Mouse (Mus musculus): ENCODE results near the gene Mapk3. TPM values are rescaled to one million over a fixed set of nuclear protein-coding genes. Genes with fewer than 3 reads are reported as not detected.

Mapk3 gene
- polyA plus RNA-seq, 1 experiment, result 214 TPM

- DNase-seq (ENCODE audit: low spot score), result no peak
These were observed 23.3 kb downstream of the Mapk3 start for GRCm38 (mm10) chr7:126782693-126783092.

GRCm38 (mm10) chr7:126784469-126784868 is 25.1 kb downstream of the Mapk3 start:
- DNase-seq (ENCODE audit: low spot score), result no peak

DNA sequence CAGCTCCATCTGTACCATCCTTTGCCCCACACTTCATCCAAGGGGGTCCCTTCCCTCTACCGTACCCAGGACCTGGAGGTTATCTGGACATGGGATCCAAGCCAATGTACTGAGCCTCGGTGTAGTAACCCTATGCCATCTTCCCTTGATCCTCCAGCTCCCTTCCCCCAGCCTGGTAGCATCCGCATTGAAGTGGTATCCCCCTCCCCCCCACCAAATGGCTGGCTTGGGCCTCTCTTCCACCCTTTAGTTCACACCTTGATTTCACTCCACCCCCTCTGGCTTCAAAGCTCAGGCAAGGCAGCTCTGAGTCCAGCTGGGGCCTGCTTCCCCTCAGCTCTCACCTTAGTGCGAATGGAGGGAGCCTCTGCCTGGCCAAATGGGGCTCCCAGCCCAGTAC is 25.7 kb downstream of the Mapk3 start:
- DNase-seq (ENCODE audit: low spot score), result no peak

DNA sequence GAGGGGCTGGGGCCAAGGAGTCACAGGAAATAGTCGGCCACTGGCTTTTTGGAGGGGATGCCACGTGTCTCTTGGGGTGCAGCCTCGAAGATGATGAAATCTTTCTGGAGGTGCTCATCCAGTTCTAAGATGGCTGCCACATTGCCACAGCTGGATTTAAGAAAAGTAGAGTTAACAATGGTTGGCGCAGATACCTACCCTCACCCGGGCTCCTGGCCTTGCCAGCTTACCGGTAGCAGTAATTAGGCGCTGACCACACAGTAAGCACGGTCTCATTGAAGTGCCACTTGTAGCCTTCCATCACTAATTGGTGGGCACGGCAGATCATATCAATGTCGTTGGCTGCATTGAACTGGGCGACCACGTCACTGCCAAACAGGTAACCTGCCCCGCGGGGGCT is 26.7 kb downstream of the Mapk3 start:
- DNase-seq (ENCODE audit: low spot score), result no peak

DNA sequence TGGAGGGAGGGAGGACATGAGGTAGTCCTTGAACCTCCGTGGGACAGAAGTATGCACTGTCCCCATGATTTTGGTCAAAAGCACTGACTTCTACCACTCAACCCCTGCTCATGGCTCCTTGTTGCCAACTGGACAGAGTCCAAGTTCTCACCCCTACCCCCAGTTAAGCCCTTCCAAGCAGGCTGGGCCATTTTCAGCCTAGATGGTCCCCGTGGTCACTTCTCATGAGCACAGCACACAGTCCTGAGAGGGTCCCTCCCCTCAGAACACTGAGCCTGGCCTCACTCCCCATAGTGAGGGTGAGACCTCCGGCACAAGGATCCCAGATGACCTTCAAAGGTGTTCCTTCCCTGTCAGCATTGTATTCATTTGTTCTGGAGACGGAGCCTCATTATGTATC is 29.7 kb downstream of the Mapk3 start:
- no peak for DNase-seq (ENCODE audit: low spot score)

DNA sequence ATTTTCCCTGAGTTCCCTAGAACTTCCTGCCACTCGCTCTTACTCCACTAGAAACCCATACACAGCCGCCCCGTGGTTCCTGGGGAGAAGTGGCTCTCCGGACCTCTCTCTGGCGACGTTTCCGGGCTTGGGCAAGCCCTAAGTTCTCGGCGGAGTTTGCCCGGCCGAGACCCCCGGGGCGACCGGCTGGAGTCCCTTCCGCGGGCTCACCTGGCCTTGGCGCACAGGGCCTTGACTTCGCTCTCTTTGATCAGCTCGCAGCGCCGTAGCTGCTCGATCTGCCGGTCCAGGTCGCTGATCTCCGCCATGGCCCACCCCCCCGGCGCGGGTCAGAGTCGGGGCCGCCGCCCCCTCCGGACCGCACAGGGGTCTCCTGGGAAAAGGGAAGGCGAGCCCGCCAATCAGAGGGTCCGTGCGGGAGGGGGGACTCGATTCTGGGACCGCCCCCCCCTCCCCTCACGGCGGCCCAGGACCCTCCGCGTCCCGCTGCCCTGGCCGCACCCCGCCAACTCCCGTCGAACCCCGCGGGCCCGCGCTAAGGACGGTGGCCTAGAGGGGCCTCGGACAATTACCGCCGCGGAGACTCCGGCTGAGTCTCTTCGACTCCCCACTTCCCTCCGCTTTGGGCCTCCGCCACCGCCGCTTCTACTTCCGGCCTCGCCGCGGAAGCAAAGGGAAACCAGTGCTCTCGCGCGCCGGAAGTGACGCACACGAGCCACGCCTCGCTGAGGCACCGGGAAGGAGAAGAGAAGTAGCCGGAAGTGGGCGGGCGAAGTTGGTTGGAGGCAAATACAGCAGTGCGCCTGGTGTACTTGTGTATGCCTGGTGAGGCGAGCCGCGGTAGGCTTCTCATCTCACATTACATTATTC is 32.7 kb downstream of the Mapk3 start, which contains the start of gene Ppp4c:
Gene Ppp4c, minus strand, starts transcription at position 646 of the 870 bp plus-strand sequence.
- peak; percentile 84 for DNase-seq (ENCODE audit: low spot score)

DNA sequence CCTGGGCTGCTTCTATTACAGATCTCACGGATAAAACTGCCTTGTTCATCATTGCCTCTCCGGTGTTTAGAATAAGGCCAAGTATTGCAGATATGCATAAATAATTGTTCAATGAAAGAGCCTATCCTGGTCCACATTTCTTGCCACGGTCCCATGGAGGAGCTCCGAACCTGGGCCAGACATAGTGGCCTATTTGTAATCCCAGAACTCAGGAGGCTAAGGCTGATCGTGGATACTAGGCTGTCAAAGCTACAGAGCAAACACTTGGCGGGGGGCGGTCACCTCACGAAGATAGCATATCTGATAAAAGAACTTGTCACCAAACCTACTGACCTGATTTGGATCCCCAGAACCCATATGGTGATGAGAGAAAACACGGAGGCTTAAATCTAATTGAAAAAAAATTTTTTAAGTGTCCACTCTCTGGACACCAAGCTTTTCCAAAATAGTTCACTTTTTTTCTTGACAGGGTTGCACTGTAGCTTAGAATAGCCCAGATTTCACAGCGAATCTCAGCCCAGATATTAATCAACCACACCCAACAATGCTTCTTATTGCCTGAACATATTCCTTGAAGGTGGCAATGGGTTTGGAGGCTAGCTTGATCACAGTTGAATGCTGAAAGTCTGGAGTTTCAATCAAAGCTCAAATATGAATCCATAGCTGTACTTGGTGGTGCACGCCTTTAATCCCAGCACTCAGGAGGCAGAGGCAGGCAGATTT is 33.5 kb downstream of the Mapk3 start:
- no peak for DNase-seq (ENCODE audit: low spot score)

- DNase-seq (ENCODE audit: low spot score), result no peak
These were observed 34.3 kb downstream of the Mapk3 start for GRCm38 (mm10) chr7:126793456-126794270.

DNA sequence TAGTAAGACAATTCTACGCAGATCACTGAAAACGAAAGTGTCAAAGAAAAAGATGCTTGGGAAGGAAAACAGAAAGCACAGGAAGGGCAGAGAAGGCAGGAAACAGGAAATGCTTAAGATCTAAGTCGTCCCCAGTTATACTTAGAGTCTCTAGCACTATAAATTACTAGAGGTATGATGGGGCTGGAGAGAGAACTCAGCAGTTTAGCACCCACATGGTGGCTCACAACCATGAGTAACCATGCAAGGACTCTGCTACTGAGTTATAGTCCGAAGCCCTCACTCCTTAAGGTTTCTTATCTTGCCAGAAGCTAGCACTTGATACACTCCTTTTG is 34.8 kb downstream of the Mapk3 start:
- DNase-seq (ENCODE audit: low spot score), result no peak

DNA sequence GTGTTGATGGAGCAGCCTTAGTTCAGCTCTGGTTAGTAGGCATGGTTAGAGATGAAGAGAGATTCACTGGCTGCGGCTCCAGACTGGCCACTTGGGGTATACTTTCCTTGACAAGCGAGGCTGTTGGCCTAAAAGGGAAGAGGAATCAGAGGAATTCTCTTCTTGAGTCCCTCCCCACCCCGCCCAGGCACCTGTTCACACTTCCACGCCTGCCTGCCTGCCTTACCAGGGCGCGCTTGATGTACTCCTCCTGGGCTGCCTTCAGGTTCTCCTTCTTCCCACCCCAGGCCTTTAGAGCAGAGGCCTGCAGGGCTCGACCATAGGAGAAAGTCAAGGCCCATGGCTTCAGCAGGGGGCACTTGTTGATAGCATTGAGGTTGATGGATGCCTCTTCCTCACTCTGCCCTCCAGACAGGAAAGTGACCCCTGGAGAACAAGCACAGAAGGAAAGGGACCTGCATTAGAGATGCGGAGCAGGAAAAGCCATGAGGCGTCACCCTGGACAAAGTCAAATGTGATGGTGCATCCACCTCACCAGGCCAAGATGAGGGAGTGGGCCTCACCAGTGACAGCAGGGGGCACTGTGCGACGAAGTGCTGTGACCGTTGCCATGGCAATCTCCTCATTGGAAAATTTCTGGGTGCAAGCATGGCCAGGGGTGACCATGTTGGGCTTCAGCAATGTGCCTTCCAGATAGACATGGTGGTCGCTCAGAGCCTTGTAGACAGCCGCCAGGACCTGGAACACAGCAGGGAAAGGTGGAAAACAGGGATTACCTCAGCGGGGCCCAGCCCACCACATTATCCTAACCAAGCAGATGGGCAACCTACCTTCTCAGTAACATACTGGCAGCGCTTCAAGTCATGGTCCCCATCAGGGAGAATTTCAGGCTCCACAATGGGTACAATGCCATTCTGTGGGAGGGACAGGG is 36.3 kb downstream of the Mapk3 start:
- no peak for DNase-seq (ENCODE audit: low spot score)

GRCm38 (mm10) chr7:126796350-126796932 is 37.0 kb downstream of the Mapk3 start:
- DNase-seq (ENCODE audit: low spot score), result no peak

DNA sequence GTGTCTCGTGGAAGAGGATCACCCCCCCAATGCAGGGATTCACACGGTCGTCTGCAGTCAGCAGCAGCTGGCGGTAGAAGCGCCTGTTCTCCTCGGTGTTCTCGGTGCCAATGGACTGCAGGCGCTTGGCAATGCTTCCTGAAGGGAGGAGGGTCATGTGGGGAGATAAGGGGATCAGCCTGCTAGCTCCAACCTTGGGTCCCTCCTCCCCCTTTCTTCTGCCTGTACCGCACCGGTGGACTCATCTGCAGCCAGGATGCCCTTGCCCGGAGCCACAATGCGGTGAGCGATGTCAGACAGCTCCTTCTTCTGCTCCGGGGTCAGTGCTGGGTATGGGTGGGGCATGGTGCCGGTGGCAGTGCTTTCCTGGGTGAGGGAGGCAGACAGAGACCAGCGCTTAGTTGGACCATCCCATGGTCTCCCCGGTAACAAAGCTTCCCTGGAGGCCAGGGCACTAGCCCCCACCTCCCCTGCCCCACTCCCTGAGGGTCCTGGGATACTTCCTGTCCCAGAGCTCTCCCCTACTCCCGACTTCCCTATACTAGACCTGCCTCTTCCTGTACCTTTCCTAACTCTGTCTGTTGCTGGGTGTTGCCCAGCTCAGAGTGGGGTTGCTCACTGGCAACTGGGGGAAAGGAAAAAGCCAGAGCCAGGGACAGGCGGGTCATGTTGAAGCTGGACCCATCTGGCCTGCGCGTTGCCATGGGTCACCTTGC is 38.2 kb downstream of the Mapk3 start, which contains the start of gene Fam57b:
Gene Fam57b, plus strand, starts transcription at position 258 of the 716 bp plus-strand sequence.
- no peak for DNase-seq (ENCODE audit: low spot score)

DNA sequence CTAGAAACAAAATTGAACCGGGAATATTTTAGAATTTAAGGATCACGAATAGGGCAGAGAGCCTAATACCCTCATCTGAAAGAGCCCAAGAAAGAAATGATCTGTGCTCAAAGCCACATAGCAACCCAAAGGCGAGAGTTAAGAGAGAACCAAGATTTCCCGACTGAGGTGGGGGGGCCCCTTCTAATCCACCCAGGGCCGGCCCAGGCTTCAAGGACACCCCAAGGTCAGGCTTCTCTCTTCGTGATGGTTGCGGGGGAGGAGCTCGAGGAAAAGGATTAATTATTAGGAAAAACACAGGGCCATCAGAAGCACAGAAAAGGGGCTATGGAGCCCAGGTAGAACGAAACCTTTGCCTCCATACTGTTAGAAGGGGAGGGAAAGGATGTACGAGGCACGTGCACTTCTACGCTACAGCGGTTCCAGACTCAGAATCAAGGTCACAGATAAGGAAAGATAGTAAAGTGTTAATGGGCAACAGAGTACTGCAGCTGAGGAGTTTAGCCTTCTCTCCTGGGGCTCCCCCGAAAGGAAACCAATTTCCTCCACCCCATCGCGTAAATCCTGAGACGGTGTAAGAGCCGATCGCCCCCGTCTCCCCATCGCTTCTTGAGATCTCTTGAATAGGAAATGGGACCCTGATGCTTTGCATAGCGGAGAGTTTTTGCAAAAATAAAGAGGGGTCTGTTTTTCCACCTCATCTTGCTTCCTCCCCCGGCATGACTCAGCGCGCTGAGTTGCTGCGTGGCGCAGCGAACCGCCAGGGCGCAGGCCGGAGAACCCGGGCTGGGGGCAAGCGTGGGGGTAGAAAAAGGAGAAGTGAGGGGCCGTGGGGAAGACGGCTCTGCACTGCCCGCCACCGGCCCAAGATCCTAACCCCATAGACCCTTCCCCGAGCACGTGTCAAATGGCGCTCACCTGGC is 39.0 kb downstream of the Mapk3 start:
- DNase-seq (ENCODE audit: low spot score), result no peak

GRCm38 (mm10) chr7:126799050-126799467 is 39.7 kb downstream of the Mapk3 start:
- peak; percentile 88 for DNase-seq (ENCODE audit: low spot score)

DNA sequence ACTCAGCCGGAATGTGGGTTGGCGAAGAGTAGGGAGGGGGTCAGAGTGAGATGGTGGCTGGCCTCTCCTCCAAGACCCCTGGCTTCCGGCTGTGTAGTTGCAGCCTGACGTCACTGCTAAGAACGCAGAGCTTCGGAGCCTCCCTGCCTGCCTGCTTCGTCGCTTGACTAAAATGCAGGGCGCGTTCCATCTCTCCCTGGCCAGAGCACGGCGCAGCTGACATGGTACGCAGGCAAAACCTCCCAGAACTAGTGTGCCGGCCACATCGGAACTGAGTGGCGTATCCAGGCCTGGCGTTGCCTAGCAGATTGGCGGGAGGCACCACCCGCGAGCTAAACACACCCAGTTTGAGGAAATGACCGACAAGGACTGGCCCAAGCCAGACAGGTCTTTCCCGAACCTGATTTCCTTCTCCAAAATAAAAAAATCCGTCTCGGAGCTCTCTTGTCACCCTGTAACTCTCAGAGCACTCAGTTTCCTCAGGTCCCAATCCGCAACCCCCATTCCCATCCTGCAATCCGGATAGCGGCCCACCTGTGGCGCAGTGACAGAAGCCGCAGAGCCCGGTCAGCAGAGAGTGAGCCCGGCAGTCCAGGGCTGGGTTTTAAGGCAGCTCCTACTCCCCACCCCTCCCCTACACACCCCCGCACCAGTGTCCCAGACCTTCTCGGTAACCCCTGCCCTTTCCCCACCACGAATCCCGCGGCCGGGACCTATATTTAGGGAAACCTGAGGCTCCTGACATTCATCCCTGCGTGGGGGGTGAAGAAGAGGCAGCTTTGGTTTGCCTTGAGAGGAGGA is 40.3 kb downstream of the Mapk3 start:
- DNase-seq (ENCODE audit: low spot score), result peak; percentile 80

GRCm38 (mm10) chr7:126800269-126801056 is 41.1 kb downstream of the Mapk3 start:
- DNase-seq (ENCODE audit: low spot score), result no peak

GRCm38 (mm10) chr7:126801057-126801422 is 41.6 kb downstream of the Mapk3 start:
- no peak for DNase-seq (ENCODE audit: low spot score)

Data from urinary bladder, adult 2 months (tissue).